Mouse (Mus musculus): ENCODE measurements around the gene Tmod1. TPM values are rescaled to one million over a fixed set of nuclear protein-coding genes. Genes with fewer than 3 reads are reported as not detected.
A peak's percentile ranks its signal among the peaks of the same experiment; 100 is the strongest.

Tmod1 gene
- 27.1 and 28.6 TPM in 2 replicates for polyA plus RNA-seq (2014; fragmentation: Nextera tagmentation; extraction: Ambion mirVana)

DNA sequence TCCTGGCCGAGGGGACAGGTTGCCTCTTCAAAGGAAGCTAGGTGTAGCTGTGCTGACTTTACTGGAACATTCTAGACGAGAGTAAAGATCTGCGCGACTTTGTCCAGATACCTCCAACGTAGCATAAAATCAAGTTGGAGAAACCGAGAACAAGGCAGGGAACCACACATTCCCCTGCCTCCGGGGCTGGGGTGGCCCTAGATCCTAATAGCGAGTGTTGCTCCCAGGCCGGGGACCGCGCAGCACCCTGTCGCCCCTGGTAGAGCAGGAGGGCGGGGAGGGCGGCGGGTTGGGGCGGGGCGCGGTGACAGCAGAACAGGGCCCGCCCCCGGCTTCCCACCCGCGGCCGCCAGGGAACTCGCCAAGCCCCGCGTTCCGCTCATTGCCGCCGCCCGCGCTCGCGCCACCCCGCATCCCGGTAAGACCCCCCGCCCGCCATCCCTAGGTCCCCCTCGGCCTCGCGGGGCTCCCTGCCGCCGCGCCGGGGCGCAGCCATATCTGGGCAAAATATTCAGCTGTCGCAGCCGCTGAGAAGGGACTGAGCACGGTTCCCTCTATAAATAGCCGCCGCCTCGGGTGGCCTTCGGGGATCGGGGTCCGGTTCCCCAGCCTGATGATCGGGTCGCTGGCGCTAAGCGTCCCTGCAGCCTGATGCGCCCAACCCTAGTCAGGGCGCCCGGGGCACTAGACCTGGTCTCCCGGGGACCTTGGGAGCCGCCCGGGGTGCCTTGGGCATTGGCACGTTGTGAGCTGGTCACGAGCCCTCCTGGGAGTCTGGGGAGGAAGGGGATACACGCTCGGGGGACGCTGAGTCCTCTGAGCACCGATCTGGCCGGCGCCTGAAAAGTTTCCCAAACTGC lies at the start of gene Tmod1:
Tmod1 (plus strand) TSS at position 44 of the 860 bp plus-strand sequence.
- peak; percentile 70 for ATAC-seq (replicated peaks; ENCODE audit: low FRiP score)
- Histone ChIP-seq H3K9me3 (ENCODE audit: control insufficient read depth, low read length) (no peaks in the 10 kb centered on the region), H3K36me3 (ENCODE audit: control insufficient read depth, insufficient read depth, low read length) (no peaks in the 10 kb centered on the region), H3K4me1 (replicated peaks; ENCODE audit: control insufficient read depth, insufficient read depth, low read length) (peaks cover 29% of the 10 kb centered on the region), H3K4me3 (ENCODE audit: low read depth, low read length) (peak within 1 kb of the TSS; percentile 89), H3K27me3 (replicated peaks; ENCODE audit: control insufficient read depth, insufficient read depth, low read length) (peaks cover 27% of the 10 kb centered on the region), H3K4me2 (peak within 1 kb of the TSS; percentile 93), H3K27ac (ENCODE audit: low read depth, low read length) (peak within 1 kb of the TSS; percentile 97), H3K9ac (ENCODE audit: low read depth, low read length) (peak within 1 kb of the TSS; percentile 89)
- DNase-seq (ENCODE audit: low spot score): peak; percentile 71
- whole genome bisulfite sequencing: under 1% methylated on average over 62 of the region's 72 CpGs

DNA sequence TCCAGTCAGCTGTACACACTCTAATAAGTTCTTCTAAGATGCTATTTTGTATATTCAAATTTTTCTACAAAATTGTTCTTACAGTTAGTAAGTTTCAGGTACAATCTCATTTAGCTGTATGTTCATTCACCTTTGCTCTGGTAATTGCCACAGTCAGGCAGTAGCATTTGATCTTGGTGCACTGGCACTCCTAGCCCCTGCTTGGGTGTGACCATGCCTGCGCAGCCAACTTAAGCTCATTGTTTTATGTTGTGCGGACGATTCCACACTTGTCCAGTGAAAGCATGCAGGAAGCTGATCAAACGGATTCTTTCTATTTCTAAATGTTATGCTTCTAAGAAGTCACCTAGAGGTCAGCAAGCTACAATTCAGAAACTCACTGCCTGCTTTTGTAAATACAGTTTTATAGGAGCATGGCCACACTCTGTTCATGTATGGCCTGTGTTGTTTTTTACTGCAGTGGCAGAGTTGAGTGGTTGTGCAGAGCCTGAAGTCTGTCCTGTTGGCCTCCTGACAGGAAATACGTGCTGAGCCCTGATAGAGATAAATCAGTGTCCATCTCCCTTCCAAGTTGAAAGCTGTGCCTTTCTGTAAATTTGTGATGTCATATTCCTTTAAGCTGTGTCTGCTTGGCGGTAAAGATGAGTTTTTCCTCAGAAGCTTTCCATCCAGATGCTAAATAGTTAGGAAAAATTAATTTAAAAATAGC lies 48.2 kb upstream of the Tmod1 start:
- Histone ChIP-seq H3K9me3 (ENCODE audit: control insufficient read depth, low read length) (no peaks in the 10 kb centered on the region), H3K27ac (ENCODE audit: low read depth, low read length) (no peak overlapping the region), H3K36me3 (ENCODE audit: control insufficient read depth, insufficient read depth, low read length) (no peaks in the 10 kb centered on the region), H3K4me1 (replicated peaks; ENCODE audit: control insufficient read depth, insufficient read depth, low read length) (peaks cover 3% of the 10 kb centered on the region; the same call in 1 of the 2 replicates), H3K27me3 (replicated peaks; ENCODE audit: control insufficient read depth, insufficient read depth, low read length) (no peaks in the 10 kb centered on the region), H3K4me3 (ENCODE audit: low read depth, low read length) (no peak overlapping the region), H3K9ac (ENCODE audit: low read depth, low read length) (no peak overlapping the region), H3K4me2 (no peak overlapping the region)
- ATAC-seq (replicated peaks; ENCODE audit: low FRiP score) (no peak), DNase-seq (ENCODE audit: low spot score) (no peak)
- WGBS: 59% methylated on average over 6 of the region's 6 CpGs

DNA sequence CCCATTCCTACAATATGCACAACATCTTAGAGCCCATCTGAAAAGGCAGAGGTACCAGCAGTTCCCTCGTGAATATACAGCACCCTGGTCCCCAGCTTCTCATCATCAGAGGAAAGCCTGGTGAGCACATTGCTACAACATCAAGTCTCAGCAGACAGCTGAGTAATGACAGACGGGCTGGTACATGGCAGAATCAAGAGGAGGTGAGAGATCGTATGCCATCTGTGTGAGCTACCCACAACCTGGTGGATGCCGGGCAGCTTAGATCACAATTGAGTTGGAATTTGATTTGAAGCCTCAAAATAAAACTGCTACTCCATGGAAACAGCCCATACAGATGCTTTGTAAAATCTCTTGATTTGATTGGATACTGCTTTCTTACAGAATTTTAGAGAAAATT lies 40.2 kb upstream of the Tmod1 start:
- Histone ChIP-seq H3K9ac (ENCODE audit: low read depth, low read length) (no peak overlapping the region), H3K4me2 (no peak overlapping the region), H3K27me3 (replicated peaks; ENCODE audit: control insufficient read depth, insufficient read depth, low read length) (no peaks in the 10 kb centered on the region; the same call in 1 of the 2 replicates), H3K4me3 (ENCODE audit: low read depth, low read length) (no peak overlapping the region), H3K36me3 (ENCODE audit: control insufficient read depth, insufficient read depth, low read length) (no peaks in the 10 kb centered on the region), H3K9me3 (ENCODE audit: control insufficient read depth, low read length) (no peaks in the 10 kb centered on the region), H3K27ac (ENCODE audit: low read depth, low read length) (no peak overlapping the region), H3K4me1 (replicated peaks; ENCODE audit: control insufficient read depth, insufficient read depth, low read length) (no peaks in the 10 kb centered on the region)
- DNase-seq (ENCODE audit: low spot score): no peak
- WGBS: 78% methylated on average over 4 of the region's 4 CpGs
- no peak for ATAC-seq (replicated peaks; ENCODE audit: low FRiP score)

DNA sequence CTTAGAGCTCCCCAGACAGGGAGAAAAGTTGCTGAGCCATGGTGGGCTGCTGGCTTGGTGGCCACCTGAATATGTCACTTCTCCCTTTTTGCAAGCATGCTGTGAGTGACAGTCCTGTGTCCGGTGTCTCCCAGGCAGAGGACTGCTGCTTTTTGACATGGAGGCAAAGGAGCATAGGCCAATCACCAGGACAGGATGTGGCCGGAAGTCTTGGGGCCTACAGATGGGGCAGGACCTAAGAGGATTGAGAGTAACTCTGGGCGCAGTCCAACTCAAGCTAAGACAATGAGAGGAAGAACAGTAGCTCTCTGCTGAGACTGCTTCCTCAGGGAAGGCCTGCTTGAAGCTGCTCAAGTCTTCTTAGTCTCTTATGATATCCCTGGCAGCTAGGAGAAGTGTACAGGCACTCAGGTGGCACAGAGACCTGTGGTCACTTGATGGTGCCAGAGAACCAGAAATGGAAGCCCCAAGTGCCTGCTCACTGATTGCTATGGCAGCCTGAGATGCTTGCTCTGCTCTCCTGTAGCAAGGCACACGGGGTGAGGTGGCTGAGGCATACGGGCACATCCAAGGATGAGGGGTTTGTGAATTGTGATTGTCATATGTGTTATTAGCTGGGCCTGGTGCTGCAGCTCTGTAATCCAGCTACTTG lies 30.5 kb upstream of the Tmod1 start:
- H3K27me3 ChIP-seq (replicated peaks; ENCODE audit: control insufficient read depth, insufficient read depth, low read length): no peaks in the 10 kb centered on the region
- peaks cover 6% of the 10 kb centered on the region; the same call in 1 of the 2 replicates for H3K4me1 ChIP-seq (replicated peaks; ENCODE audit: control insufficient read depth, insufficient read depth, low read length)
- H3K9me3 ChIP-seq (ENCODE audit: control insufficient read depth, low read length): no peaks in the 10 kb centered on the region
- no peak overlapping the region for H3K4me2 ChIP-seq
- no peak for ATAC-seq (replicated peaks; ENCODE audit: low FRiP score)
- H3K4me3 ChIP-seq (ENCODE audit: low read depth, low read length): no peak overlapping the region
- no peak overlapping the region for H3K27ac ChIP-seq (ENCODE audit: low read depth, low read length)
- H3K9ac ChIP-seq (ENCODE audit: low read depth, low read length): no peak overlapping the region
- H3K36me3 ChIP-seq (ENCODE audit: control insufficient read depth, insufficient read depth, low read length): no peaks in the 10 kb centered on the region
- no peak for DNase-seq (ENCODE audit: low spot score)
- 64% methylated on average over 5 of the region's 5 CpGs for WGBS

DNA sequence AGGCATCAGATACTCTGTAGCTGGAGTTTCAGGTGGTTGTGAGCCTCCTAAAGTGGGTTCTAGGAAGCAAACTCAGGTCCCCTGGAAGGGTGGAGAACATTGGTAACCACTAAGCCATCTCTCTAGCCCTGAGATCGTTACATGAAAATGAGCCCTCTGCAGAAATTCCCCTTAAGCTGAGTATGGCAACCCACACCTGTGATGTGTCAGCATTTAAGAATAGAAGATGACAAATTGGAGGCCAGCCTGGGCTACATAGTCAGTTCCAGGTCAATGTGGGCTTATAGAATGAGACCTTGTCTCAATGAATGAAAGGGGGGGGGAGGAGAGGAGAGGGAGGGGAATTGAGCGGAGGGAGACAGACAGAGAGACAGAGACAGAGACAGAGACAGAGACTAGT lies 27.0 kb upstream of the Tmod1 start:
- ATAC-seq (replicated peaks; ENCODE audit: low FRiP score) (no peak), DNase-seq (ENCODE audit: low spot score) (no peak)
- no peaks in the 10 kb centered on the region for H3K9me3 ChIP-seq (ENCODE audit: control insufficient read depth, low read length)
- peaks cover 6% of the 10 kb centered on the region; the same call in 1 of the 2 replicates for H3K4me1 ChIP-seq (replicated peaks; ENCODE audit: control insufficient read depth, insufficient read depth, low read length)
- no peaks in the 10 kb centered on the region for H3K36me3 ChIP-seq (ENCODE audit: control insufficient read depth, insufficient read depth, low read length)
- no peak overlapping the region for H3K9ac ChIP-seq (ENCODE audit: low read depth, low read length)
- no peak overlapping the region for H3K27ac ChIP-seq (ENCODE audit: low read depth, low read length)
- H3K4me2 ChIP-seq: no peak overlapping the region
- no peak overlapping the region for H3K4me3 ChIP-seq (ENCODE audit: low read depth, low read length)
- no peaks in the 10 kb centered on the region for H3K27me3 ChIP-seq (replicated peaks; ENCODE audit: control insufficient read depth, insufficient read depth, low read length)
- WGBS: 71% methylated on average over 2 of the region's 2 CpGs

DNA sequence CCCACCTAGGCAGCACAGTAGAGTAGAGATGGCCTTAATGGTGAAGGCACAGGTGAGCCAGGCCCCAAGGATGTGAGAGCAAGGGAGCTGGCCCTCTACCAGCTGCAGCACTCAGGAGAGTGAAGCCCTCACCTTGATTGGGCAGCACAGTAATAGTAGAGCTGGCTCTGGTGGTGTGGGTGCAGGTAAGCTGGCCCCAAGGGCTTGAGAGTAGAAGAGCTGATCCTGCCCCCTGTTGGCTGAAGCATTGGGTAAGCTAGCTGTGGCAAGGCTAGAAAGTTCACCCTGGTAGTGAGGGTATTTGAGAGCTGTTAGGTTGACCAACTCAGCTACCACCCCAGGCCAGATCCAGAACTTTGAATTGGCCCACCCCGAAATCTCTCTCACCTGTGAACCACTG lies 23.1 kb upstream of the Tmod1 start:
- Histone ChIP-seq H3K4me2 (no peak overlapping the region), H3K9ac (ENCODE audit: low read depth, low read length) (no peak overlapping the region), H3K36me3 (ENCODE audit: control insufficient read depth, insufficient read depth, low read length) (no peaks in the 10 kb centered on the region), H3K27ac (ENCODE audit: low read depth, low read length) (no peak overlapping the region), H3K4me1 (replicated peaks; ENCODE audit: control insufficient read depth, insufficient read depth, low read length) (no peaks in the 10 kb centered on the region), H3K27me3 (replicated peaks; ENCODE audit: control insufficient read depth, insufficient read depth, low read length) (no peaks in the 10 kb centered on the region), H3K4me3 (ENCODE audit: low read depth, low read length) (no peak overlapping the region), H3K9me3 (ENCODE audit: control insufficient read depth, low read length) (no peaks in the 10 kb centered on the region)
- DNase-seq (ENCODE audit: low spot score): no peak
- no peak for ATAC-seq (replicated peaks; ENCODE audit: low FRiP score)
- 76% methylated on average over 1 of the region's 1 CpGs for WGBS

DNA sequence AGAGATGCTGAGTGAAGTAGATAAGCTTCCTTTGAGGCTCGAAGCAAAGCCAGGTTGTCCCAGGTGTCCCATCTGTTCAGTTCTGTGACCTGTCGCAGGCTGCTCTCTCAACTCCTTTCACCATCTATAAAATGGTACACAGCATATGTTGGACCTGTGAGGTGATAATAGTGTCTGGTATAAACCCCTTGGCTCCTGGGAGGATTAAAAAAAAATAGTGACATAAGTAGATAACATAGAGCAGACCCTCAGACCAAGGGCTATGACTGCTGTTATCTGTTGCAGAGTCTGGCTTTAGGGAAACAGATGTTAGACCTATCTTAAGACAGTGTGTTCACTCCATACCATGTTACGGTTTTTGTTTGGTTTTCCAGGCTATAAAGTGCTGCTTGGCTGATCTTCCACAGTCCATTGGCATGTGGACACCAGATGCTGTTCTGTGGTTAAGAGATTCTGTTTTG lies 15.7 kb upstream of the Tmod1 start:
- H3K9ac ChIP-seq (ENCODE audit: low read depth, low read length): no peak overlapping the region
- no peak overlapping the region for H3K27ac ChIP-seq (ENCODE audit: low read depth, low read length)
- no peaks in the 10 kb centered on the region for H3K36me3 ChIP-seq (ENCODE audit: control insufficient read depth, insufficient read depth, low read length)
- H3K4me3 ChIP-seq (ENCODE audit: low read depth, low read length): no peak overlapping the region
- H3K27me3 ChIP-seq (replicated peaks; ENCODE audit: control insufficient read depth, insufficient read depth, low read length): no peaks in the 10 kb centered on the region
- whole genome bisulfite sequencing: 22% methylated on average over 3 of the region's 3 CpGs
- peak overlapping the region; percentile 28; the same call in 1 of the 2 replicates for H3K4me2 ChIP-seq
- no peaks in the 10 kb centered on the region for H3K9me3 ChIP-seq (ENCODE audit: control insufficient read depth, low read length)
- peak; percentile 95 for ATAC-seq (replicated peaks; ENCODE audit: low FRiP score)
- peaks cover 8% of the 10 kb centered on the region for H3K4me1 ChIP-seq (replicated peaks; ENCODE audit: control insufficient read depth, insufficient read depth, low read length)
- DNase-seq (ENCODE audit: low spot score): no peak

DNA sequence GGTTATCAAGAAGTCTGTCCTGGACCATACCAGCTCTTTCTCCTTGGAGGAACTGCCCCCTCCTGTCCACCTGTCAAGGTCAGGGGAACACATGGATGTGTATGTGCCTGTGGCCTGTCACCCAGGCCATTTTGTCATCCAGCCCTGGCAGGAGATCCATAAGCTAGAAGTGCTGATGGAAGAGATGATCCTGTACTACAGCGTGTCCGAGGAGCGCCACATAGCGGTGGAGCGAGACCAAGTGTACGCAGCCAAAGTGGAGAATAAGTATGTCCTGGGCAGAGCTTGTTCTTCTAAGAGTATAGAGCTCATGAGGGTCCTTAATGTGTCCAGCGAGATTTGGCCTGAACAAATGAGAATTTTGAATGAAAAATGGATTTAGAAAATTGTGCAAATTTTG lies 12.8 kb upstream of the Tmod1 start:
- WGBS: 26% methylated on average over 7 of the region's 7 CpGs
- Histone ChIP-seq H3K4me3 (ENCODE audit: low read depth, low read length) (no peak overlapping the region), H3K36me3 (ENCODE audit: control insufficient read depth, insufficient read depth, low read length) (no peaks in the 10 kb centered on the region), H3K4me1 (replicated peaks; ENCODE audit: control insufficient read depth, insufficient read depth, low read length) (peaks cover 8% of the 10 kb centered on the region), H3K9me3 (ENCODE audit: control insufficient read depth, low read length) (no peaks in the 10 kb centered on the region), H3K27ac (ENCODE audit: low read depth, low read length) (no peak overlapping the region), H3K9ac (ENCODE audit: low read depth, low read length) (no peak overlapping the region), H3K27me3 (replicated peaks; ENCODE audit: control insufficient read depth, insufficient read depth, low read length) (no peaks in the 10 kb centered on the region), H3K4me2 (no peak overlapping the region)
- ATAC-seq (replicated peaks; ENCODE audit: low FRiP score): 0 out of 2 replicates have a peak, but pooled peaks have one; percentile 39
- no peak for DNase-seq (ENCODE audit: low spot score)

Measured in liver, embryonic 11.5 days (tissue).